Mouse (Mus musculus) liver, embryonic 11.5 days (tissue): ENCODE measurements at regions not wholly inside any gene's neighbourhood (a gene's known extent, or its start where the extent isn't known, plus 50 kb on each side); places are given as distances from the start of the nearest gene placed in this dataset.

Experiments
- ATAC-seq: fragments of 200-750 bp; cut with Nextera tagmentation; replicated peaks from 2 replicates; pipeline ENCODE4 v1.8.0; 2017; ENCODE audit warnings: moderate number of reproducible peaks, mild to moderate bottlenecking, moderate TSS enrichment, moderate library complexity; ENCODE audit not compliant: low FRiP score
- DNase-seq: peaks from one replicate; pipeline ENCODE4 v3.0.0-alpha.2; 2017; ENCODE audit warnings: low spot score
- H3K27ac ChIP-seq: fragments of 300-500 bp; sonication (generic); 2 replicates; pipeline ENCODE4 v1.5.1; 2014; ENCODE audit warnings: mild to moderate bottlenecking, low read depth, low read length, control low read depth
- H3K27me3 ChIP-seq: fragments of 300-500 bp; sonication (generic); replicated peaks from 2 replicates; pipeline ENCODE4 v1.6.1; 2014; ENCODE audit warnings: low read length, mixed read lengths; ENCODE audit not compliant: control insufficient read depth, insufficient read depth
- H3K36me3 ChIP-seq: fragments of 300-500 bp; sonication (generic); 2 replicates; pipeline ENCODE4 v1.6.1; 2014; ENCODE audit warnings: mild to moderate bottlenecking, low read length, moderate library complexity, mixed read lengths; ENCODE audit not compliant: control insufficient read depth, insufficient read depth
- H3K4me1 ChIP-seq: fragments of 300-500 bp; sonication (generic); replicated peaks from 2 replicates; pipeline ENCODE4 v1.6.1; 2014; ENCODE audit warnings: low read length, mixed read lengths; ENCODE audit not compliant: control insufficient read depth, insufficient read depth
- H3K4me2 ChIP-seq: fragments of 300-500 bp; sonication (generic); 2 replicates; pipeline ENCODE4 v1.6.1; 2014; ENCODE audit warnings: mild to moderate bottlenecking, control low read depth, moderate library complexity
- H3K4me3 ChIP-seq: fragments of 300-500 bp; sonication (generic); 2 replicates; pipeline ENCODE4 v1.5.1; 2014; ENCODE audit warnings: low read depth, low read length, control low read depth
- H3K9ac ChIP-seq: fragments of 300-500 bp; sonication (generic); 2 replicates; pipeline ENCODE4 v1.6.1; 2014; ENCODE audit warnings: low read depth, low read length, control low read depth
- H3K9me3 ChIP-seq: fragments of 300-500 bp; sonication (generic); 2 replicates; pipeline ENCODE4 v1.6.1; 2016; ENCODE audit warnings: low read length, inconsistent platforms, mixed read lengths; ENCODE audit not compliant: control insufficient read depth
- WGBS: fragments of 180-500 bp; shearing (Covaris S2); extraction: QIAGEN DNeasy Blood & Tissue Kit; methylation state at CpG from one replicate; pipeline ENCODE4 v1.1.7; 2014; 5-methylcytosine and 5-hydroxymethylcytosine counted together

DNA sequence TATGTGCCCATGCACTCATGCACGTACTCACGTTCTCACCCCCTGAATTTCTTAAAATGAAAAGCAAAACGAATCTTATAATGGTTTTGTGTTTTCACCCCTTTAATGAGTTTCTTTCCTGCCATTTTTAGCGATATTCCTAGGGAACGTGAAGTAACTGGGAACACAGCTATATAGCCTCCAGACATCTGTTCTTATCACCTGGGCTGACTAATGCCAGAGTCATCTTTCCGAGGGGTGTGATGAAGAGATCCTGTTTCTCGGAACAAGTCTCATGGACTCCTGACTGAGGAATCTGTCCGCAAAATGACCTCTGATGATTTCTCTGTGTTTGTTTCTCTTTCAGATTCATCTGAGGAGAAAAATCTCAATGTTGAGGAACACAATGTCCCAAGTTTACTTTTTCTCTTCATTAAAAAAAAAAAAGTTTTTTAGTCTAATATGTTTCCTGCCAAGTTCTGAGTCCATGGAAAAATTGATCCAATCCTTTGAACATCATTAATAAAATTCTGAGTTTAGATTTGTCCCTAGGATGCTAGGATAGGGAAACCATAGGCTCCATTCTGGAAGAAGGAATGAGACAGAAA is 435.7 kb upstream of the Tshz3 start:
- Histone ChIP-seq H3K27ac (no peak overlapping the region), H3K36me3 (no peaks in the 10 kb centered on the region), H3K9ac (no peak overlapping the region), H3K4me3 (no peak overlapping the region), H3K4me2 (no peak overlapping the region), H3K4me1 (no peaks in the 10 kb centered on the region), H3K27me3 (no peaks in the 10 kb centered on the region), H3K9me3 (no peaks in the 10 kb centered on the region)
- ATAC-seq = no peak
- WGBS = 66% methylated on average over 8 of the region's 8 CpGs
- DNase-seq = no peak

- Histone ChIP-seq H3K4me1 (no peaks in the 10 kb centered on the region), H3K9me3 (no peaks in the 10 kb centered on the region), H3K4me3 (no peak overlapping the region), H3K27me3 (no peaks in the 10 kb centered on the region), H3K4me2 (no peak overlapping the region), H3K27ac (no peak overlapping the region), H3K9ac (no peak overlapping the region), H3K36me3 (no peaks in the 10 kb centered on the region)
- no peak for ATAC-seq
- 91% methylated on average over 15 of the region's 15 CpGs for WGBS
- DNase-seq = no peak
Measured at GRCm38 (mm10) chr7:36257102-36257501, 440.8 kb upstream of the Tshz3 start.

- Histone ChIP-seq H3K36me3 (no peaks in the 10 kb centered on the region), H3K9ac (no peak overlapping the region), H3K4me1 (no peaks in the 10 kb centered on the region), H3K27ac (no peak overlapping the region), H3K27me3 (no peaks in the 10 kb centered on the region), H3K4me2 (no peak overlapping the region), H3K9me3 (no peaks in the 10 kb centered on the region), H3K4me3 (no peak overlapping the region)
- DNase-seq = no peak
- no peak for ATAC-seq
Measured at GRCm38 (mm10) chr7:36247356-36247755, 444.6 kb upstream of the Zfp507 start.

GRCm38 (mm10) chr7:36236673-36237072 is 433.9 kb upstream of the Zfp507 start:
- Histone ChIP-seq H3K27me3 (no peaks in the 10 kb centered on the region), H3K36me3 (no peaks in the 10 kb centered on the region), H3K9ac (no peak overlapping the region), H3K4me2 (no peak overlapping the region), H3K4me1 (no peaks in the 10 kb centered on the region), H3K4me3 (no peak overlapping the region), H3K9me3 (no peaks in the 10 kb centered on the region), H3K27ac (no peak overlapping the region)
- 80% methylated on average over 2 of the region's 2 CpGs for WGBS
- no peak for DNase-seq
- ATAC-seq = no peak

DNA sequence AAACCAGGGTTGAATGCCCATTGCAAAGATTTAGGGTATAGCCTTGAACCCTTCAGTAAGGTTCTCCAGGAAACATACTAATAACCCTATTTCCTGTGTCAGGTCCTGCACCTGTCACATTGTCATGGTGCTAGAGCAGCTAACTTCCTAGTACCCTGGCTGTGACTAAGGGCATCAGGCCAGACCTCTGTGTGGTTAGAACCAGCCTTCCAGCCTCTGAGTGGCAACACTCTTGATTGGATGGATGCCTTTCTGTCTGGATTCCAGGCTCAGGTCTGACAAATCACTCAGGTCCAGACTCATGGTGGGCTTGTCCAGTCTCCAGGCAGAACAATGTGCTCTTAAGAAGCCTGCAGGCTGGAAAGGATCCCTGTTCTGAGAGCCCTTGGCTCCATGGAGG is 426.2 kb upstream of the Zfp507 start:
- H3K36me3 ChIP-seq = no peaks in the 10 kb centered on the region
- no peak overlapping the region for H3K4me3 ChIP-seq
- no peak overlapping the region for H3K9ac ChIP-seq
- no peaks in the 10 kb centered on the region for H3K4me1 ChIP-seq
- no peak overlapping the region for H3K27ac ChIP-seq
- ATAC-seq = no peak
- no peak for DNase-seq
- no peaks in the 10 kb centered on the region for H3K9me3 ChIP-seq
- H3K27me3 ChIP-seq = no peaks in the 10 kb centered on the region
- H3K4me2 ChIP-seq = no peak overlapping the region

GRCm38 (mm10) chr7:36224416-36224815 is 421.6 kb upstream of the Zfp507 start:
- H3K9me3 ChIP-seq = no peaks in the 10 kb centered on the region

GRCm38 (mm10) chr7:36218386-36218785 is 415.6 kb upstream of the Zfp507 start:
- ATAC-seq (no peak), DNase-seq (no peak)
- no peaks in the 10 kb centered on the region for H3K4me1 ChIP-seq
- H3K9me3 ChIP-seq = peaks cover 3% of the 10 kb centered on the region; the same call in 1 of the 2 replicates
- no peak overlapping the region for H3K27ac ChIP-seq
- no peak overlapping the region for H3K4me2 ChIP-seq
- 57% methylated on average over 2 of the region's 2 CpGs for WGBS
- H3K4me3 ChIP-seq = no peak overlapping the region
- H3K36me3 ChIP-seq = no peaks in the 10 kb centered on the region
- no peak overlapping the region for H3K9ac ChIP-seq
- no peaks in the 10 kb centered on the region for H3K27me3 ChIP-seq

More at GRCm38 (mm10) chr7:36224416-36224815, 421.6 kb upstream of the Zfp507 start:
- no peak overlapping the region for H3K9ac ChIP-seq
- ATAC-seq = no peak
- H3K36me3 ChIP-seq = no peaks in the 10 kb centered on the region
- no peak overlapping the region for H3K4me3 ChIP-seq
- no peak for DNase-seq
- H3K27ac ChIP-seq = no peak overlapping the region
- WGBS = 85% methylated on average over 8 of the region's 8 CpGs
- H3K4me2 ChIP-seq = no peak overlapping the region
- H3K27me3 ChIP-seq = no peaks in the 10 kb centered on the region
- H3K4me1 ChIP-seq = no peaks in the 10 kb centered on the region

DNA sequence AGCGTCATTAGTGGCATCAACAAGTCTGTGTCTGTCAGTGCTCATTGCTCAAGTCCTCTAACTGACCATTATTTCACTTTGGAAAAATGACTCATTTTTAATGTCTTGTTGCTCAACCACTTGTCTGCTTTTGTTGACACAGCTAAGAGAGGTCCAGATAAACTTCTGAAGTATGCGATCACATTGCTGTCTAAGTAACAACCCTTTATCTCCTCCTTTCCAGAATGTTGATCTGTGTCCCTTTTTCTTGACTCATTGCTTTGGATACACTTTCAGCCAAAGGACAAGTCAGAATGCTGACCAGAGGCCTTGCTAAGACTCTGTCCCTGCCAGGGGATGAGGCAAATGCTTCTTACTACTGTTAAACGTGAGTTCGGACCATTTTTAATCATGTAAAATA is 407.2 kb upstream of the Zfp507 start:
- H3K4me1 ChIP-seq = no peaks in the 10 kb centered on the region
- DNase-seq (no peak), ATAC-seq (no peak)
- no peaks in the 10 kb centered on the region for H3K9me3 ChIP-seq
- no peak overlapping the region for H3K4me2 ChIP-seq
- WGBS = 90% methylated on average over 4 of the region's 4 CpGs
- no peak overlapping the region for H3K27ac ChIP-seq
- no peak overlapping the region for H3K4me3 ChIP-seq
- H3K9ac ChIP-seq = no peak overlapping the region
- no peaks in the 10 kb centered on the region for H3K36me3 ChIP-seq
- H3K27me3 ChIP-seq = no peaks in the 10 kb centered on the region

- Histone ChIP-seq H3K9ac (no peak overlapping the region), H3K4me3 (no peak overlapping the region), H3K36me3 (no peaks in the 10 kb centered on the region), H3K27me3 (no peaks in the 10 kb centered on the region), H3K4me2 (no peak overlapping the region), H3K4me1 (no peaks in the 10 kb centered on the region), H3K9me3 (no peaks in the 10 kb centered on the region), H3K27ac (no peak overlapping the region)
- WGBS = 90% methylated on average over 17 of the region's 17 CpGs
- ATAC-seq (no peak), DNase-seq (no peak)
Measured at GRCm38 (mm10) chr7:36207525-36208260, 404.9 kb upstream of the Zfp507 start.
